Comparison of ENCODE assay signal across 29 mouse cellular contexts in genomic region chrX:57373543-57373942, GRCm38 (mm10). TPM values are rescaled to one million over a fixed set of nuclear protein-coding genes. Genes with fewer than 3 reads are reported as not detected.
DNase-seq lines count a peak whose midpoint lies in the region; ATAC-seq and TF ChIP-seq lines count a peak whose summit lies in the region.
"Had no signal": no experiment of that assay in that cellular context is flagged by ENCODE, and none has a peak within 500 bp of the region (broad histone marks: within the 10 kb centered on the region; RNA-seq: fewer than 3 reads in every experiment).

No protein-coding gene starts in this region.

- H3K4me1 ChIP-seq in G1E (ENCODE audit: insufficient read depth, low read depth, low read length) = peaks cover 16% of the 10 kb centered on the region; the same call in 1 of the 2 replicates
- peaks cover 8% of the 10 kb centered on the region for H3K4me1 ChIP-seq in liver, embryonic 16.5 days (ENCODE audit: control insufficient read depth, low read depth, low read length)
- no peaks in the 10 kb centered on the region for H3K4me1 ChIP-seq in neural tube, embryonic 15.5 days
- H3K4me1 ChIP-seq: midbrain, embryonic 15.5 days; neural tube, embryonic 12.5 days had no signal

- no peaks in the 10 kb centered on the region for H3K9me3 ChIP-seq in G1E (replicated peaks)
- no peaks in the 10 kb centered on the region for H3K9me3 ChIP-seq in liver, embryonic 16.5 days (replicated peaks; ENCODE audit: control insufficient read depth, low read length)
- H3K9me3 ChIP-seq in neural tube, embryonic 15.5 days (replicated peaks) = no peaks in the 10 kb centered on the region
- H3K9me3 ChIP-seq: midbrain, embryonic 15.5 days; neural tube, embryonic 12.5 days had no signal

- H3K9ac ChIP-seq in liver, embryonic 16.5 days (ENCODE audit: low read depth, low read length) = no peak overlapping the region
- no peak overlapping the region for H3K9ac ChIP-seq in neural tube, embryonic 15.5 days (replicated peaks)
- H3K9ac ChIP-seq: hindbrain, embryonic 14.5 days; midbrain, embryonic 15.5 days; neural tube, embryonic 12.5 days had no signal

- peak; percentile 3 for DNase-seq in adrenal gland, postnatal 10 days
- DNase-seq in adrenal gland, adult 2 months = no peak
- DNase-seq in G1E (ENCODE audit: low spot score) (peak; percentile 4), liver (peak; percentile 37)
- DNase-seq in thymus, postnatal 25 days = no peak
- no peak for DNase-seq in urinary bladder, postnatal 14 days (ENCODE audit: low spot score)
- DNase-seq: cerebellum, adult 2 months; cerebellum, postnatal 36 days; gastrocnemius, postnatal 36 days; heart, adult 2 months; kidney, adult 2 months; kidney, postnatal 14 days; lung, postnatal 4 days; retina, postnatal 1 day had no signal

- ATAC-seq in G1E (ENCODE audit: extremely low read depth, insufficient number of reproducible peaks, low FRiP score, poor library complexity, severe bottlenecking) = peak; percentile 89
- ATAC-seq in liver, embryonic 16.5 days (ENCODE audit: low read depth) = peak; percentile 95
- ATAC-seq in neural tube, embryonic 15.5 days (ENCODE audit: low FRiP score) = no peak
- ATAC-seq: inflammation-experienced regulatory T-cells, adult 6 months; midbrain, embryonic 15.5 days had no signal

- TF ChIP-seq CTCF in G1E (IDR thresholded peaks at IDR 0.05; ENCODE audit: low read depth, low read length) = no peak

- 39% methylated on average over 2 of the region's 2 CpGs for WGBS in liver, embryonic 16.5 days (ENCODE audit: insufficient replicate concordance)
- 90% methylated on average over 2 of the region's 2 CpGs for WGBS in neural tube, embryonic 15.5 days

- H3K4me2 ChIP-seq in liver, embryonic 16.5 days (ENCODE audit: low read depth, low read length) = peak overlapping the region; percentile 31; the same call in 1 of the 2 replicates
- H3K4me2 ChIP-seq in neural tube, embryonic 15.5 days = no peak overlapping the region
- H3K4me2 ChIP-seq: hindbrain, embryonic 14.5 days; midbrain, embryonic 15.5 days; neural tube, embryonic 12.5 days had no signal

- peaks cover 29% of the 10 kb centered on the region for H3K36me3 ChIP-seq in G1E (replicated peaks)
- H3K36me3 ChIP-seq in liver, embryonic 16.5 days (ENCODE audit: control insufficient read depth, insufficient read depth) = peaks cover 3% of the 10 kb centered on the region; the same call in 1 of the 2 replicates
- H3K36me3 ChIP-seq in neural tube, embryonic 15.5 days = peaks cover 5% of the 10 kb centered on the region

- H3K27me3 ChIP-seq in G1E (ENCODE audit: insufficient read depth, low read length) = no peaks in the 10 kb centered on the region
- H3K27me3 ChIP-seq in liver, embryonic 16.5 days (ENCODE audit: control insufficient read depth, insufficient read depth, low read depth, low read length) = no peaks in the 10 kb centered on the region
- no peaks in the 10 kb centered on the region for H3K27me3 ChIP-seq in neural tube, embryonic 15.5 days (replicated peaks)
- H3K27me3 ChIP-seq: midbrain, embryonic 15.5 days; neural tube, embryonic 12.5 days had no signal

- no peak overlapping the region for H3K4me3 ChIP-seq in G1E (ENCODE audit: low read depth, low read length)
- no peak overlapping the region for H3K4me3 ChIP-seq in liver, embryonic 16.5 days (ENCODE audit: low read depth, low read length)
- no peak overlapping the region for H3K4me3 ChIP-seq in neural tube, embryonic 15.5 days (replicated peaks)
- H3K4me3 ChIP-seq: heart, adult 2 months; midbrain, embryonic 15.5 days; neural tube, embryonic 12.5 days had no signal

- H3K27ac ChIP-seq in liver, embryonic 16.5 days (ENCODE audit: low read length) = peak overlapping the region; percentile 16; the same call in 1 of the 2 replicates
- no peak overlapping the region for H3K27ac ChIP-seq in neural tube, embryonic 15.5 days (replicated peaks)
- H3K27ac ChIP-seq: heart, adult 2 months; hindbrain, embryonic 14.5 days; midbrain, embryonic 15.5 days; neural tube, embryonic 12.5 days had no signal

RNA-seq across cellular contexts. Expression of gene Rbmx, which starts 19.3 kb away (rescaled TPM):
- total RNA-seq in adrenal gland, postnatal 10 days (2021) = 10 to 100 TPM; 39.7 to 54.7 TPM
- total RNA-seq in adrenal gland, adult 2 months (2021) = 10 to 100 TPM; 25.5 to 31.8 TPM
- polyA plus RNA-seq in adrenal gland, adult 2 months (2012; rRNA removed) = 2.6 and 3.8 TPM in 2 replicates
- 99.9 and 103 TPM in 2 replicates for total RNA-seq in G1E (2014; fragmentation: Nextera tagmentation)
- 64.5 and 70.0 TPM in 2 replicates for total RNA-seq in G1E (2017)
- 21.0 and 34.5 TPM in 2 replicates for polyA plus RNA-seq in G1E (2012)
- polyA plus RNA-seq in liver, embryonic 16.5 days (2015; fragmentation: Nextera tagmentation; extraction: Ambion mirVana) = 25.1 and 26.2 TPM in 2 replicates
- 136 and 142 TPM in 2 replicates for polyA plus RNA-seq in neural tube, embryonic 15.5 days (2015; fragmentation: Nextera tagmentation; extraction: Ambion mirVana)

RNA-seq across cellular contexts. Expression of gene Arhgef6, which starts 35.0 kb away (rescaled TPM):
- 10 to 100 TPM; 29.0 to 35.4 TPM for total RNA-seq in adrenal gland, postnatal 10 days (2021)
- total RNA-seq in adrenal gland, adult 2 months (2021) = 10 to 100 TPM; 33.3 to 38.2 TPM
- 7.1 and 9.4 TPM in 2 replicates for polyA plus RNA-seq in adrenal gland, adult 2 months (2012; rRNA removed)
- total RNA-seq in G1E (2014; fragmentation: Nextera tagmentation) = 7.2 and 9.2 TPM in 2 replicates
- total RNA-seq in G1E (2017) = 1.1 and 1.7 TPM in 2 replicates
- 0.17 and 0.25 TPM in 2 replicates for polyA plus RNA-seq in G1E (2012)
- polyA plus RNA-seq in liver, embryonic 16.5 days (2015; fragmentation: Nextera tagmentation; extraction: Ambion mirVana) = 5.8 and 5.9 TPM in 2 replicates
- 5.6 and 9.8 TPM in 2 replicates for polyA plus RNA-seq in neural tube, embryonic 15.5 days (2015; fragmentation: Nextera tagmentation; extraction: Ambion mirVana)

RNA-seq across cellular contexts. Expression of gene Gm364, which starts 35.4 kb away (rescaled TPM):
- not detected for total RNA-seq in adrenal gland, postnatal 10 days (2021)
- not detected for total RNA-seq in adrenal gland, adult 2 months (2021)
- not detected in 2 replicates for polyA plus RNA-seq in adrenal gland, adult 2 months (2012; rRNA removed)
- total RNA-seq in G1E (2014; fragmentation: Nextera tagmentation) = not detected in 2 replicates
- not detected in 2 replicates for total RNA-seq in G1E (2017)
- polyA plus RNA-seq in G1E (2012) = not detected in 2 replicates
- not detected in 2 replicates for polyA plus RNA-seq in liver, embryonic 16.5 days (2015; fragmentation: Nextera tagmentation; extraction: Ambion mirVana)
- not detected in 2 replicates for polyA plus RNA-seq in neural tube, embryonic 15.5 days (2015; fragmentation: Nextera tagmentation; extraction: Ambion mirVana)
- total RNA-seq: adrenal gland, postnatal 36 days; gastrocnemius, postnatal 36 days; heart, adult 2 months; heart, postnatal 25 days; layer of hippocampus, adult 18-20 months; layer of hippocampus, postnatal 25 days had no signal
- polyA plus RNA-seq: cerebellum, adult 2 months; embryonic facial prominence, embryonic 14.5 days; forebrain, embryonic 11.5 days; heart, adult 2 months; heart, embryonic 14.5 days; hindbrain, embryonic 14.5 days; inflammation-experienced regulatory T-cells, adult 6 months; kidney, adult 2 months; limb, embryonic 11.5 days; midbrain, embryonic 15.5 days; neural tube, embryonic 12.5 days; spleen, adult 2 months had no signal

Comparison
In these comparisons a context has a peak if more than half of its experiments do, and no peak if none do; other contexts are left out.
1. DNase-seq: peak in adrenal gland, postnatal 10 days (single experiment), G1E (single experiment) and liver (single experiment); none in adrenal gland, adult 2 months (single experiment), thymus, postnatal 25 days (single experiment) and urinary bladder, postnatal 14 days (single experiment).